Mouse (Mus musculus) liver, adult 2 months (tissue): Measurements from ENCODE around the gene Stard3.

Experiments used
- CTCF ChIP-seq: fragments of 200-500 bp; IDR thresholded peaks from 2 replicates; pipeline ENCODE4 v1.5.1; 2011; ENCODE audit warnings: low read depth, low read length, control low read depth
- POLR2A ChIP-seq: fragments of 200-500 bp; IDR thresholded peaks from 2 replicates; pipeline ENCODE4 v1.6.1; 2011; ENCODE audit warnings: low read length, control low read depth; ENCODE audit not compliant: insufficient read depth; ENCODE audit errors: extremely low read depth

DNA sequence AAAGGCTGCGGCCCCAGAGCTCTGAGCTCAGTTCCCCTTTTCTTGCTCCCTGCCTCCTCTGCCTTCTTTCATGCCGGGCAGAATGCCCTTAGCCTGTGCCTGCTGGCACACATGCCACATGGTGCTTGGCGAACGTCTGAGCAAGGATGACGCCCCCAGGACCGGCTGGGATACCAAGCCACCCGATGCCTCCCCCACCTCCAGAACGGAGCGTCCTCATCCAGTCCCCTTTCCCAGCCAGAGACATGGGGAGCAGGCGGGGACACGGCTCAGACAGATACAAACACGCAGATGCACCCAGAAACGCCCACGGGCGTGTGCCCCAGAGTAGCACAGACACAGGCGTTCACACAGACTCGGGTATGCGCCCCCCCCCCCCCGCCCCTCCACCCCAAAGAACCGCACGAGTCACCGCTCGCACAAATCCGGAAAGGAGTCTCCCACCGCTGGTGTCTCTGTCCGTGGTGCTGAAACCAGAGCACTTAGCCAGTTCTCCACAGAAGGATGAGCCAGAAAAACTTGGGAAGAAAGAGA lies 44.3 kb upstream of the Stard3 start:
- TF ChIP-seq POLR2A: no peak
- TF ChIP-seq CTCF: no peak
